Mouse (Mus musculus) midbrain, embryonic 14.5 days (tissue): ENCODE data around the gene Fam160b1. TPM values are rescaled to one million over a fixed set of nuclear protein-coding genes. Genes with fewer than 3 reads are reported as not detected.
A peak's percentile ranks its signal among the peaks of the same experiment; 100 is the strongest.

Experiments
- ATAC-seq: fragments of 200-750 bp; cut with Nextera tagmentation; 2 replicates; pipeline ENCODE4 v1.8.0; 2017; ENCODE audit warnings: moderate number of reproducible peaks, moderate library complexity; ENCODE audit not compliant: low FRiP score, low TSS enrichment
- DNase-seq: peaks from one replicate; pipeline ENCODE4 v3.0.0-alpha.2; 2015
- H3K27ac ChIP-seq: fragments of 300-500 bp; sonication (generic); replicated peaks from 2 replicates; pipeline ENCODE4 v1.5.1; 2014; ENCODE audit warnings: mild to moderate bottlenecking, low read depth, low read length, moderate library complexity
- H3K27me3 ChIP-seq: fragments of 300-500 bp; sonication (generic); 2 replicates; pipeline ENCODE4 v1.6.1; 2014; ENCODE audit warnings: low read length, control low read depth, mixed read lengths; ENCODE audit not compliant: control insufficient read depth, insufficient read depth
- H3K36me3 ChIP-seq: fragments of 300-500 bp; sonication (generic); 2 replicates; pipeline ENCODE4 v1.6.1; 2014; ENCODE audit warnings: low read length, control low read depth; ENCODE audit not compliant: control insufficient read depth, insufficient read depth
- H3K4me1 ChIP-seq: fragments of 300-500 bp; sonication (generic); 2 replicates; pipeline ENCODE4 v1.6.1; 2014; ENCODE audit warnings: mild to moderate bottlenecking, antibody characterized with exemption, low read length, control low read depth; ENCODE audit not compliant: control insufficient read depth, insufficient read depth
- H3K4me2 ChIP-seq: fragments of 300-500 bp; sonication (generic); 2 replicates; pipeline ENCODE4 v1.6.1; 2014; ENCODE audit warnings: mild to moderate bottlenecking, low read length, moderate library complexity
- H3K4me3 ChIP-seq: fragments of 300-500 bp; sonication (generic); replicated peaks from 2 replicates; pipeline ENCODE4 v1.5.1; 2014; ENCODE audit warnings: low read depth, low read length
- H3K9ac ChIP-seq: fragments of 300-500 bp; sonication (generic); replicated peaks from 2 replicates; pipeline ENCODE4 v1.6.1; 2014; ENCODE audit warnings: mild to moderate bottlenecking, low read length, moderate library complexity
- H3K9me3 ChIP-seq: fragments of 300-500 bp; sonication (generic); 2 replicates; pipeline ENCODE4 v1.6.1; 2016; ENCODE audit warnings: low read length, control low read depth, mixed read lengths; ENCODE audit not compliant: control insufficient read depth
- WGBS: fragments of 180-500 bp; shearing (Covaris S2); extraction: QIAGEN DNeasy Blood & Tissue Kit; methylation state at CpG from one replicate; pipeline ENCODE4 v1.1.7; 2014; 5-methylcytosine and 5-hydroxymethylcytosine counted together
- polyA plus RNA-seq: library from polyadenylated mRNA; unstranded; fragments of >200 nt; fragmentation: Nextera tagmentation; extraction: Ambion mirVana; gene quantifications from 2 replicates; pipeline ENCODE4 v1.2.1, GENCODE M21; 2014

Fam160b1 gene
- polyA plus RNA-seq, 1 experiment from 2014 or later: 18.6 TPM

DNA sequence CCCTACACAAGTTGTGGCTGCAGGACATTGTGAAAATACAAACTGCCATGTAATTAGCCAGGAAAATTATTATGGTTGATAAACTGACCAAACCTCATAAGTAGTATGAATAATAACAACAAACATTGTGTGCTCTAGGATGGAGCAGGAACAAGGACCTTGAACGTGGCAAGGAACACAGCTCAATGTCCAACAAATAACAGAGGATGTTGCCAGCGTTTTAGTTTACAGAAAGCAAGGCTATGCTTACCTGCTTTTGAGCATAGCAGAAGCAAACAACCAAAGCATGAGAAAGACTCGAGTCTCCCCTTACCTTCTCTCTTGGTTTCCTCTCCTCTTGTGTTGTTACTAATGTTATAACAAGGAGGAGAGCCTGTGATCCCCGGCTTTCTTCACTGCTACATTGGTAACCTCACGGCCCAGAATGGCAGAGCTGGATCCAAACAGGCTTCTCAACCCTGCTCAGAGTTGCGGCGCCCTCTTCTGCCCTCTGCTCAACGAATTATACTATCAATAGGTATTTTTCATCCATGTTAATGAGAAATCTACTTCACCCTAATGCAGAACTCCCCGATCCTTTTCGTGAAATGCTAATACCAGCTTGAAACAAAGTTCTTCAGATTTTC is 666 bp upstream of the Fam160b1 start:
- Histone ChIP-seq H3K27me3 (no peaks in the 10 kb centered on the region), H3K4me3 (peak overlapping the region; percentile 98), H3K4me2 (peak overlapping the region; percentile 70), H3K36me3 (no peaks in the 10 kb centered on the region), H3K9me3 (no peaks in the 10 kb centered on the region), H3K27ac (peak overlapping the region; percentile 97; the same call in 1 of the 2 replicates), H3K4me1 (peaks cover 28% of the 10 kb centered on the region), H3K9ac (peak overlapping the region; percentile 99; the same call in 1 of the 2 replicates)
- ATAC-seq (no peak), DNase-seq (peak; percentile 55)
- 44% methylated on average over 10 of the region's 10 CpGs for WGBS

DNA sequence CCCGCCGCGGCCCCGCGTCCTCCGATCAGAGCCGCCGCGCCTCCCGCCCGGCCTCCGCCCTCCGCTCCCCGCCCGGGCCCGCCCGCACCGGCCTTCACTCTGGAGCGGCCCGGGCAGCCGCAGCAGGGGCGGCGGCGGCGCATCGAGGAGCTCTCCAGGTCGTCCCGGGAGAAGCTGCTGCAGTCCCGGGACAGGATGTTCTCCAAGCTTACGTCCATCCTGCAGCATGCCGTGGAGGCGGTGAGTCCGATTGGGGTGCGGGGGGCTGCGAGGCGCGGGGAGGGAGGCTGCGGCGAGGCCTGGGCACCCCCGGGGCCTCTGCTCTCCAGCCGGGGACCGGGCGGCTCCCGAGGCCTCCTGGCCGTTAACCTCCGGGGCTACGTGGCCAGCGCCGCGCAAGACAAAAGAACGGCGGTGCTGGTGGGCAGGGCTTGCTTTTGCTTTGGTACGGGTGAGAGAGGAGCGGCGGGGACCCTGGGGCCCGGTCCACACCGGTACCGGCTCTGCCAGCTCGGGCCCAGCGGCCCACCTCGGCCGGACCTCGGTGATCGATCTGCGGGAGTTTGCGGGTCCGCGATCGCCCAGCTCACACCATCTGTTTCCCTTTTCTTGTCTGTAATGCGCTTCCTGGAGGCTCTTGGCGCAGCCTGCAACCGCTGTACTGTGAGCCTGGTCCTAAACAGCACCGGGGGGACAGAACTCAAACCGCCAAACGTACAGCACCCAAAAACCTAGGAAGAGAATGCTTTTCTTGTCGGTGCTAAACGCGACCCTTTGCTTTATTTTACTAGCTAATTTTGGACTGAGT is 855 bp downstream of the Fam160b1 start:
- Histone ChIP-seq H3K27ac (peak overlapping the region; percentile 97), H3K36me3 (no peaks in the 10 kb centered on the region), H3K4me2 (peak overlapping the region; percentile 70), H3K4me3 (peak overlapping the region; percentile 98), H3K9me3 (no peaks in the 10 kb centered on the region), H3K4me1 (peaks cover 33% of the 10 kb centered on the region), H3K27me3 (no peaks in the 10 kb centered on the region), H3K9ac (peak overlapping the region; percentile 99)
- ATAC-seq: peak; percentile 76
- peak; percentile 74 for DNase-seq
- WGBS: under 1% methylated on average over 77 of the region's 78 CpGs

DNA sequence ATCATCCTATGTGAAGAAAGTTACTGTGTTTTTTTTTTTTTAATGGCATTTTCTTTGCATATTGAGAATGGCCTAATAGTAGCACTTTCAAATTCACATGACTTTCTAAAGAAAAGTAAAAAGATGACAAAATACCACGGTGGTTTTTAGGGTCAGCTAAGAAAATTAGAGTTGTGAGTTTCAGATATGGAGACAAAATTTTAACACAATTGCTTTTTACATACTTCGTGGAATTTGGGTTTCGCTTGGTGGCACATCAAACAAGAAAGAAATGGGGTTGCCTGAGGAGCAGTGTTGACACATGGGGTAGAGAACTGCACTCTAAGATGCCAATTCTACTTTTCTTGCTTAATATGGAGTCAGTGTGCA is 1.4 kb downstream of the Fam160b1 start:
- WGBS: 8% methylated on average over 3 of the region's 3 CpGs
- peak overlapping the region; percentile 97; the same call in 1 of the 2 replicates for H3K27ac ChIP-seq
- peak overlapping the region; percentile 98 for H3K4me3 ChIP-seq
- no peaks in the 10 kb centered on the region for H3K9me3 ChIP-seq
- peaks cover 39% of the 10 kb centered on the region for H3K4me1 ChIP-seq
- H3K9ac ChIP-seq: peak overlapping the region; percentile 99
- no peaks in the 10 kb centered on the region for H3K36me3 ChIP-seq
- ATAC-seq (no peak), DNase-seq (no peak)
- no peaks in the 10 kb centered on the region for H3K27me3 ChIP-seq
- peak overlapping the region; percentile 70 for H3K4me2 ChIP-seq

DNA sequence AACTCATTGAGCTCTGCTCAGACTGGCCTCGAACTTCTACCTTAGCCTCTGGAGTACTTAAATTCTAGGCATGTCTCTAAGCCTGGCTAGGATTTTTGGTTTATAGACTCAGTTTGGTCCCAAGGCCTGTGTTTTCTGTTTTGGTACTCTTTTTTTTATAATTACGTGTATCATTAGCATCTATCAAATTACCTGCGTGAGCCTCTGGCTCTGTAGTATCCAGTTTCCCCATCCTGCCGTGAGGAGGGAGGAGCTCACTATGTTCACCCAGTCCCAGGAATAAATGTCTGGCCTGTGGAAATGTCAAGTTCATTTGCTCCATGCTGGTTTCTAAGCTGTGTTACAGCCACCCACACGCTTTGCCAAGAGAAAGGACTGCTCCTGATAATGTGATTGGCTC is 2.1 kb downstream of the Fam160b1 start:
- ATAC-seq (no peak), DNase-seq (no peak)
- Histone ChIP-seq H3K4me1 (peaks cover 44% of the 10 kb centered on the region), H3K4me2 (peak overlapping the region; percentile 70), H3K9me3 (no peaks in the 10 kb centered on the region), H3K36me3 (no peaks in the 10 kb centered on the region), H3K9ac (no peak overlapping the region), H3K27ac (no peak overlapping the region), H3K27me3 (no peaks in the 10 kb centered on the region), H3K4me3 (peak overlapping the region; percentile 24)
- WGBS: 51% methylated on average over 5 of the region's 5 CpGs

DNA sequence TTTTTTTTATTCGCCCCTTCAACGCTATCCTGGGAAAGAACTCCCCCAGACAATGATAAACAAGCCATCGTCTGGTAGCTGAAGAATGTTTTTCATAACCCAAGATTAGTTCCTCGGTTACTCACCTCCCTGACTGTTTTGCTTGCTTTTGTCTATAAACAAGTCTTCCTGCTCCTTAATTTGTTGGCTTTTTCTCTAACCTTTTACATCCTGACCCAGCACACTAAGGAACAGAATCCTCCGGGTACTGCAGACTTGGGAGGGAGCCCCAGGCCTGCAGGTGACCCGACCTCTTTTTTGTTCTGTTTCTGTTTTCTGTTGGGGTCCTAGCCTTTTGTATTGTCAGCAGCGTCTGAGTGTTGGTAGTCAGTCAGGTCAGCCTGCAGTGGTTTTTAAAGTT is 2.6 kb downstream of the Fam160b1 start:
- H3K4me3 ChIP-seq: peak overlapping the region; percentile 24
- ATAC-seq (no peak), DNase-seq (no peak)
- no peak overlapping the region for H3K9ac ChIP-seq
- H3K9me3 ChIP-seq: no peaks in the 10 kb centered on the region
- peaks cover 44% of the 10 kb centered on the region for H3K4me1 ChIP-seq
- H3K27ac ChIP-seq: no peak overlapping the region
- no peaks in the 10 kb centered on the region for H3K36me3 ChIP-seq
- H3K4me2 ChIP-seq: peak overlapping the region; percentile 70
- 43% methylated on average over 7 of the region's 7 CpGs for WGBS
- H3K27me3 ChIP-seq: no peaks in the 10 kb centered on the region

DNA sequence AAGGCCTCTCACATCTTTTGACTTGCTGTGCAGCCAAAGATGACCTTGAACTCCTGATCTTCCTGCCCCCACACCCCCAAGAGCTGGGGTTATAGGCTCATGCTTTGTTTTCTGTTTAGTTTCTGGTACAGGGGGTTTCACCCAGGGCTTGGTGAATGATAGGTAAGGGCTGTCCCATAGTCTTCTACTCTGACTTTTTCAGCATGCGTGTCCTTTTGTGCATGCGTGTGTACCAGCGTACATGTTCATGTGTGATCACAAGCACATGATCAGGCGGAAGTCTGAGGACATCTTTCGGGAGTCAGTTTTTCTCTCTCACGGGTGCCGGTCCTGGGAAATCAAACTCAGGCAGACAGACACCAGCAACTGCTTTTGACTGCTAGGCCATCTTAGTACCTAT is 3.1 kb downstream of the Fam160b1 start:
- Histone ChIP-seq H3K9me3 (no peaks in the 10 kb centered on the region), H3K4me1 (peaks cover 44% of the 10 kb centered on the region), H3K27me3 (no peaks in the 10 kb centered on the region), H3K4me3 (no peak overlapping the region), H3K36me3 (no peaks in the 10 kb centered on the region), H3K4me2 (peak overlapping the region; percentile 70), H3K27ac (no peak overlapping the region), H3K9ac (no peak overlapping the region)
- DNase-seq (no peak), ATAC-seq (no peak)
- WGBS: 93% methylated on average over 7 of the region's 7 CpGs

DNA sequence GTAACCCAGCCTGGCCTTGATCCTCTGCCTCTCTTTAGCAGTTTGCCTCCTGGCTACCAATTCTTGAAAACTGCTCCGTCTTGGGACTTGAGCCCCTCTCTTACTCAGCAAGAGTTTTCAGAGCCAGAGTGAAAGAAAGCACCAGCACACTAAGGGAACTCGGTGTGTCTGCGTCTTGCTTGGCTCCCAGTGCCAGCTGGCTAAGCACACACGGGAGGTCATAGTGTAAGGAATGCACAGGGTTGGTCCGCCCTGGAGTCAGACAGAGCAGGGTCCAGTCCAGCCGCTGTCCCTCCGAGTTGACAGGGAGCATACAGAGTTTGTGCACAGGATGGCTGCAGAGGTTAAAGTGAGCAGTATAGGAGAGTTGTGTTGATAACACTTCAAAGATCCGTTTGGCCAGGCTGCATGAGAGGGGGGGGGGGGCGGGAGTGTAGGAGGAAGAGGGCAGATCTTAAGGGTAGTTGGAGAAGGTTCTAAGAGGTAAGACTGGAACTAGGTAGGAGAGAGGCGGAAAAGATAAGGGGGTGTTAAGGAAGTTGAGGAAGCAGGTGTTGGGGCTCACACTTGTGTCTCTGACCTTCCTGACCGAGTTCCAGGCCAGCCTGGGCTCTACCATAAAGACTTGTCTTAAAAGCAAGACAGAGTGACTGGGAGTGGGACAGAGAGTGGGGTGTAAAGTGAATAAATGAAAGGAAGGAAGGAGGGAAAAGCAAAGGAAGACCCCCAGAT is 4.6 kb downstream of the Fam160b1 start:
- Histone ChIP-seq H3K4me1 (peaks cover 44% of the 10 kb centered on the region), H3K27me3 (no peaks in the 10 kb centered on the region), H3K9ac (no peak overlapping the region; the same call in 1 of the 2 replicates), H3K36me3 (peaks cover 12% of the 10 kb centered on the region), H3K4me2 (0 out of 2 replicates have a peak overlapping the region, but pooled peaks have one; percentile 10), H3K9me3 (no peaks in the 10 kb centered on the region), H3K27ac (no peak overlapping the region), H3K4me3 (no peak overlapping the region)
- DNase-seq (no peak), ATAC-seq (no peak)
- 61% methylated on average over 11 of the region's 11 CpGs for WGBS

DNA sequence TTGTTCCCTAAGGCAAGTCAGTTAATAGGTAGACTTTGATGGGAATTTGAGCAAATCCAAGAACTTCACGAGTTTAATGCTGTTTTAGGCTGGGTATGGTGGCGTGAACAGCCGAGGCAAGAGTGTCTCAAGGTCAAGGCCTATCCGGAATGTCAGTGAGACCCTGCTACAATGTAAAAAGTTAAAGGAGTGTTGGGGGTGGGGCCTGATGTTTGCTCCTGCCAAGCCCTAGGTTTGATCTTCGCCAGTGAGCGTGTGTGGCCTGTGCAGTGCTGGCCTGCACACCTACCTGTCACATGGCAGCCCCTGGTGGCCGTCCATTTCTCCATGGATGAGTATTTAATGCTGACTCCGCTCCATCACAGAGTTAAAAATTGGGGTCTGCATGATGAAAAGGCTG is 5.5 kb downstream of the Fam160b1 start:
- Histone ChIP-seq H3K36me3 (peaks cover 21% of the 10 kb centered on the region), H3K4me1 (peaks cover 44% of the 10 kb centered on the region), H3K27ac (peak overlapping the region; percentile 41; the same call in 1 of the 2 replicates), H3K9ac (no peak overlapping the region), H3K4me3 (no peak overlapping the region), H3K4me2 (no peak overlapping the region), H3K9me3 (no peaks in the 10 kb centered on the region), H3K27me3 (no peaks in the 10 kb centered on the region)
- WGBS: 64% methylated on average over 8 of the region's 8 CpGs
- ATAC-seq (no peak), DNase-seq (no peak)
